28 mouse cellular contexts compared by ENCODE assay signal in genomic region chr5:89390405-89390804, GRCm38 (mm10).
"Had no signal": no experiment of that assay in that cellular context is flagged by ENCODE, and none has a peak within 500 bp of the region (broad histone marks: within the 10 kb centered on the region; RNA-seq: fewer than 3 reads in every experiment).

No protein-coding gene starts in this region.

- H3K4me1 ChIP-seq: embryonic facial prominence, embryonic 10.5 days; embryonic facial prominence, embryonic 12.5 days; embryonic facial prominence, embryonic 13.5 days; embryonic facial prominence, embryonic 15.5 days; forebrain, embryonic 10.5 days; forebrain, embryonic 12.5 days; forebrain, embryonic 13.5 days; forebrain, embryonic 15.5 days had no signal

- H3K27me3 ChIP-seq: embryonic facial prominence, embryonic 12.5 days; embryonic facial prominence, embryonic 13.5 days; embryonic facial prominence, embryonic 15.5 days; forebrain, embryonic 12.5 days; forebrain, embryonic 13.5 days; forebrain, embryonic 15.5 days had no signal

- ATAC-seq: forebrain, embryonic 13.5 days; forebrain, embryonic 14.5 days; forebrain, embryonic 15.5 days; forebrain, embryonic 16.5 days; forebrain, postnatal 0 days had no signal

- H3K9me3 ChIP-seq: embryonic facial prominence, embryonic 15.5 days; forebrain, embryonic 15.5 days had no signal

- DNase-seq: cerebellum, adult 2 months; cerebellum, adult 8-10 months; cerebellum, adult 9-10 months; cerebellum, adult 9-11 months; cerebellum, postnatal 10 days; cerebellum, postnatal 14 days; cerebellum, postnatal 25 days; cerebellum, postnatal 36 days; embryo, embryonic 11 days; forebrain, postnatal 0 days; gastrocnemius, adult 2 months; gastrocnemius, postnatal 10 days; gastrocnemius, postnatal 14 days; gastrocnemius, postnatal 25 days; gastrocnemius, postnatal 36 days; heart, adult 11 months; heart, adult 18-20 months had no signal

- H3K4me2 ChIP-seq: embryonic facial prominence, embryonic 12.5 days; embryonic facial prominence, embryonic 13.5 days; embryonic facial prominence, embryonic 15.5 days; forebrain, embryonic 12.5 days; forebrain, embryonic 13.5 days; forebrain, embryonic 15.5 days had no signal

- H3K27ac ChIP-seq: embryonic facial prominence, embryonic 10.5 days; embryonic facial prominence, embryonic 12.5 days; embryonic facial prominence, embryonic 13.5 days; embryonic facial prominence, embryonic 15.5 days; forebrain, embryonic 12.5 days; forebrain, embryonic 13.5 days; forebrain, embryonic 15.5 days; gastrocnemius, adult 2 months had no signal

- H3K4me3 ChIP-seq: embryonic facial prominence, embryonic 10.5 days; embryonic facial prominence, embryonic 12.5 days; embryonic facial prominence, embryonic 13.5 days; embryonic facial prominence, embryonic 15.5 days; erythroblast, embryonic 14.5 days; forebrain, embryonic 10.5 days; forebrain, embryonic 12.5 days; forebrain, embryonic 13.5 days; forebrain, embryonic 15.5 days; gastrocnemius, adult 2 months had no signal

- H3K9ac ChIP-seq: embryonic facial prominence, embryonic 12.5 days; embryonic facial prominence, embryonic 13.5 days; embryonic facial prominence, embryonic 15.5 days; forebrain, embryonic 12.5 days; forebrain, embryonic 13.5 days; forebrain, embryonic 15.5 days; forebrain, postnatal 0 days had no signal

- H3K36me3 ChIP-seq: embryonic facial prominence, embryonic 10.5 days; embryonic facial prominence, embryonic 12.5 days; embryonic facial prominence, embryonic 13.5 days; embryonic facial prominence, embryonic 15.5 days; forebrain, embryonic 10.5 days; forebrain, embryonic 12.5 days; forebrain, embryonic 15.5 days had no signal
